Mouse (Mus musculus): ENCODE data around the gene Ptma. TPM values are rescaled to one million over a fixed set of nuclear protein-coding genes. Genes with fewer than 3 reads are reported as not detected.
"Not testable (repeated sequence)": the region's sequence is repeated elsewhere in the genome, so short reads cannot be mapped to it uniquely, and the experiment has no call there.

The Ptma gene
- polyA plus RNA-seq (2012; rRNA removed): 707 and 751 TPM in 2 replicates

GRCm38 (mm10) chr1:86526116-86526788 is at the start of gene Ptma:
Gene Ptma, plus strand, starts transcription at chr1:86526726.
- DNase-seq (ENCODE audit: extremely low spot score in 1 of 2, low spot score in 1 of 2): peak; percentile 99

GRCm38 (mm10) chr1:86477738-86478285 is 48.7 kb upstream of the Ptma start:
- DNase-seq (ENCODE audit: extremely low spot score in 1 of 2, low spot score in 1 of 2): no peak

GRCm38 (mm10) chr1:86479099-86479825 is 47.3 kb upstream of the Ptma start:
- DNase-seq (ENCODE audit: extremely low spot score in 1 of 2, low spot score in 1 of 2): no peak

GRCm38 (mm10) chr1:86480288-86480687 is 46.2 kb upstream of the Ptma start:
- DNase-seq (ENCODE audit: extremely low spot score in 1 of 2, low spot score in 1 of 2): no peak

- no peak for DNase-seq (ENCODE audit: extremely low spot score in 1 of 2, low spot score in 1 of 2)
These were observed 45.6 kb upstream of the Ptma start for GRCm38 (mm10) chr1:86480735-86481447.

GRCm38 (mm10) chr1:86481468-86481867 is 45.1 kb upstream of the Ptma start:
- DNase-seq (ENCODE audit: extremely low spot score in 1 of 2, low spot score in 1 of 2): no peak

- no peak for DNase-seq (ENCODE audit: extremely low spot score in 1 of 2, low spot score in 1 of 2)
These were observed 44.2 kb upstream of the Ptma start for GRCm38 (mm10) chr1:86482288-86482687.

GRCm38 (mm10) chr1:86482761-86483160 is 43.8 kb upstream of the Ptma start:
- DNase-seq (ENCODE audit: extremely low spot score in 1 of 2, low spot score in 1 of 2): no peak

- DNase-seq (ENCODE audit: extremely low spot score in 1 of 2, low spot score in 1 of 2): no peak
These were observed 41.2 kb upstream of the Ptma start for GRCm38 (mm10) chr1:86485346-86485745.

GRCm38 (mm10) chr1:86485858-86486257 is 40.7 kb upstream of the Ptma start:
- DNase-seq (ENCODE audit: extremely low spot score in 1 of 2, low spot score in 1 of 2): not testable (repeated sequence)

- DNase-seq (ENCODE audit: extremely low spot score in 1 of 2, low spot score in 1 of 2): no peak
These were observed 39.7 kb upstream of the Ptma start for GRCm38 (mm10) chr1:86486703-86487294.

GRCm38 (mm10) chr1:86487295-86487907 is 39.1 kb upstream of the Ptma start:
- DNase-seq (ENCODE audit: extremely low spot score in 1 of 2, low spot score in 1 of 2): peak; percentile 98 to 100

- DNase-seq (ENCODE audit: extremely low spot score in 1 of 2, low spot score in 1 of 2): no peak
These were observed 38.6 kb upstream of the Ptma start for GRCm38 (mm10) chr1:86487908-86488314.

- no peak for DNase-seq (ENCODE audit: extremely low spot score in 1 of 2, low spot score in 1 of 2)
These were observed 38.2 kb upstream of the Ptma start for GRCm38 (mm10) chr1:86488326-86488725.

- no peak for DNase-seq (ENCODE audit: extremely low spot score in 1 of 2, low spot score in 1 of 2)
These were observed 37.8 kb upstream of the Ptma start for GRCm38 (mm10) chr1:86488774-86489173.

- no peak for DNase-seq (ENCODE audit: extremely low spot score in 1 of 2, low spot score in 1 of 2)
These were observed 36.6 kb upstream of the Ptma start for GRCm38 (mm10) chr1:86489901-86490300.

GRCm38 (mm10) chr1:86490697-86491096 is 35.8 kb upstream of the Ptma start:
- DNase-seq (ENCODE audit: extremely low spot score in 1 of 2, low spot score in 1 of 2): no peak

GRCm38 (mm10) chr1:86491533-86492094 is 34.9 kb upstream of the Ptma start:
- no peak for DNase-seq (ENCODE audit: extremely low spot score in 1 of 2, low spot score in 1 of 2)

- no peak for DNase-seq (ENCODE audit: extremely low spot score in 1 of 2, low spot score in 1 of 2)
These were observed 34.1 kb upstream of the Ptma start for GRCm38 (mm10) chr1:86492095-86493070.
